Mouse (Mus musculus) stomach, embryonic 15.5 days (tissue): ENCODE results near the gene Zfand3. TPM values are rescaled to one million over a fixed set of nuclear protein-coding genes. Genes with fewer than 3 reads are reported as not detected.

Experiments
- ATAC-seq: fragments of 200-750 bp; cut with Nextera tagmentation; 2 replicates; pipeline ENCODE4 v1.8.0; 2017; ENCODE audit warnings: low read depth, moderate number of reproducible peaks, moderate TSS enrichment; ENCODE audit not compliant: insufficient read depth, low FRiP score
- H3K27ac ChIP-seq: fragments of 300-500 bp; sonication (generic); 2 replicates; pipeline ENCODE4 v1.5.1; 2015; ENCODE audit warnings: mild to moderate bottlenecking, inconsistent platforms
- H3K27me3 ChIP-seq: fragments of 300-500 bp; sonication (generic); replicated peaks from 2 replicates; pipeline ENCODE4 v1.6.1; 2015; ENCODE audit warnings: inconsistent platforms
- H3K36me3 ChIP-seq: fragments of 300-500 bp; sonication (generic); 2 replicates; pipeline ENCODE4 v1.6.1; 2015; ENCODE audit warnings: inconsistent platforms
- H3K4me1 ChIP-seq: fragments of 300-500 bp; sonication (generic); 2 replicates; pipeline ENCODE4 v1.6.1; 2015; ENCODE audit warnings: inconsistent platforms
- H3K4me2 ChIP-seq: fragments of 300-500 bp; sonication (generic); 2 replicates; pipeline ENCODE4 v1.6.1; 2015; ENCODE audit warnings: mild to moderate bottlenecking, inconsistent platforms
- H3K4me3 ChIP-seq: fragments of 300-500 bp; sonication (generic); replicated peaks from 2 replicates; pipeline ENCODE4 v1.5.1; 2015; ENCODE audit warnings: inconsistent platforms
- H3K9ac ChIP-seq: fragments of 300-500 bp; sonication (generic); 2 replicates; pipeline ENCODE4 v1.6.1; 2015; ENCODE audit warnings: inconsistent platforms
- H3K9me3 ChIP-seq: fragments of 300-500 bp; sonication (generic); 2 replicates; pipeline ENCODE4 v1.6.1; 2016; ENCODE audit warnings: inconsistent platforms
- whole genome bisulfite sequencing: fragments of 180-500 bp; shearing (Covaris S2); methylation state at CpG from one replicate; pipeline ENCODE4 v1.1.7; 2015; 5-methylcytosine and 5-hydroxymethylcytosine counted together
- polyA plus RNA-seq: library from polyadenylated mRNA; unstranded; fragments of >200 nt; fragmentation: Nextera tagmentation; extraction: Ambion mirVana; gene quantifications from 2 replicates; pipeline ENCODE4 v1.2.1, GENCODE M21; 2015

The Zfand3 gene
- polyA plus RNA-seq, 1 experiment from 2014 or later, result 49.4 TPM

DNA sequence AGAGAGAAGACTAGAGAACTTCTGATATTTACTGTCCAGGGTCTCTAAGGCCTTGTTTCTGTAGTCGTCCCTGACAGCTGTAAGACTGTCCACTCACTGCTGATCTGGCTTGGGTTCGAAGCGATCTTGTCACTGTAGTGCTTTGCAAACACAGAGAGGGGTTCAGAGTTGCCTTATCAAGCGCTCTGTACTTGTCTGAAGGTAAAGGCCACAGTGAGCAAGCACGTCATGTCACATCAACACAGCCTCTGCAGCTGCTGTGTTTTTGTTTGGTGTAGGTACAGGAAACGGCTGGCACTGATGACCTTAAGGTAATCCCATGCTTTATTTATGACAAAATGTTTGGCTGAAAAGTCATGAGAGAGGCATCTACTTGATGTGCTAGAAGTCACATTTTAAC, 139.6 kb downstream of the Zfand3 start:
- no peaks in the 10 kb centered on the region for H3K9me3 ChIP-seq
- no peaks in the 10 kb centered on the region for H3K27me3 ChIP-seq
- peaks cover 4% of the 10 kb centered on the region; the same call in 1 of the 2 replicates for H3K4me1 ChIP-seq
- WGBS, result 57% methylated on average over 6 of the region's 6 CpGs
- H3K9ac ChIP-seq, result no peak overlapping the region
- H3K36me3 ChIP-seq, result no peaks in the 10 kb centered on the region
- no peak for ATAC-seq
- no peak overlapping the region for H3K27ac ChIP-seq
- no peak overlapping the region for H3K4me2 ChIP-seq
- no peak overlapping the region for H3K4me3 ChIP-seq

DNA sequence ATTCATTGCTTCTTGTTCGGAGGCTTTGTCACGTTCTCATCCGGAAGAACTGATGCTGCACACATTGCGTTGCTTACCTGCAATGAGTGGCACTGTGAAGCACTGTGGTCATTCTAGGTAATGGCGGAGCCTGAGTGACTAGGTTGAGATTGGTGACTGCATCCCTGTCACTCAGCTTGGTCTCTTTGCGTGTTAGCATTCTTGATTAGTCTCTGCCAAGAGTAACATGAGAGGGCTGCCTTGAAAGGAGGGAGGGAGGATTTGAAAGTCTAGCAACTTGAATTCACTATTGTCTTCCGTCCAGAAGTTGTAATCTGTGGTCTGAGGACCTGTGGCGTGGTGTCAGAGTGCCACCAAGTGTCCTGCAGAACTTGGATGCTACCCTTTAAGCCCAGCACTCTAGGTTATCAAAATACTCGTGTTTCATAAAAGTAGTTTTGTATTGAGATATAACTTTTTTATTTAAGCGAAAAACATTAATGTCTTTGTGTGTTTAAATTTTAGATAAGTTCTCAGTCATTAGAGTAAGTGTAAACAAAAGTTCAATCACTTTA, 141.1 kb downstream of the Zfand3 start:
- no peak overlapping the region for H3K4me3 ChIP-seq
- WGBS, result 75% methylated on average over 10 of the region's 10 CpGs
- no peaks in the 10 kb centered on the region for H3K27me3 ChIP-seq
- peaks cover 4% of the 10 kb centered on the region; the same call in 1 of the 2 replicates for H3K4me1 ChIP-seq
- H3K4me2 ChIP-seq, result no peak overlapping the region
- no peak for ATAC-seq
- H3K9me3 ChIP-seq, result no peaks in the 10 kb centered on the region
- no peak overlapping the region for H3K27ac ChIP-seq
- no peak overlapping the region for H3K9ac ChIP-seq
- H3K36me3 ChIP-seq, result no peaks in the 10 kb centered on the region

DNA sequence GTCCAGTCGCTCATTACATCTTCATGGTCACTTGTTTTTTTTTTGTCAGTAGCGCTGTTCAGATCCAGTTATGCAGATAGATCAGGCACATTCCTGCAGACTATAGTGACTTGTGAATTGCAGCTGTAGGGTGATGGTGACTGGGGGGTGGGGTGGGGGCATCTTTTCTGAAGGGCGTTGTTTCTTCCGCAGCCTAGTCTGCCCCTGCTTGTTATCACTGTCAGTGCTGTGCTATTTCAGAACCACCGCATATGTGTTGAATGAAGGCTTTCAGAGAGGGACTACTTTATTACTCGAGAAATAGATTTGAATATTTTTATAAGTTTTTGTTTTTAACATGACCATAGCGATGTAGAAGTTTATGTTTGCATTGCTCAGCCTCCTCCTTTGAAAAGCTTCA, 142.0 kb downstream of the Zfand3 start:
- H3K27me3 ChIP-seq, result no peaks in the 10 kb centered on the region
- H3K27ac ChIP-seq, result no peak overlapping the region
- H3K9ac ChIP-seq, result no peak overlapping the region
- H3K4me1 ChIP-seq, result peaks cover 4% of the 10 kb centered on the region; the same call in 1 of the 2 replicates
- H3K4me2 ChIP-seq, result no peak overlapping the region
- H3K36me3 ChIP-seq, result no peaks in the 10 kb centered on the region
- no peak for ATAC-seq
- no peaks in the 10 kb centered on the region for H3K9me3 ChIP-seq
- no peak overlapping the region for H3K4me3 ChIP-seq
- 73% methylated on average over 7 of the region's 7 CpGs for WGBS

DNA sequence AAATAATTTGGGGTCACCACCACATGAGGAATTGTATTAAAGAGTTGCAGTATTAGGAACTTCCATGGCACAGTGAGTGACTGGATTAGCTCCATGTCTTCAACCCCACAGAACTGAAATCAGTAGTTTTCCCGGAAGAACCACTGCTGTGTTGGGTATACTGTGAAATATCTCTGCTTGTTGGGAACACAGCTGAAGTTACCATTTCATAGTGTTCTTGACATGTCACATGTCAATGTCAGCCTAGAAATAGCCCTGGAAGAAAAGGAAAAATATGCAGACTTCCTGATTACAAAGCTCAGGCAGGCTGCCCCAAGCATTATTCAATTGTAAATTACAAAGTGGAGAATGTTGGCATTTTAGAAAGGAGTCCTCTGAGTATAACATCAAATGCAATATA, 143.4 kb downstream of the Zfand3 start:
- Histone ChIP-seq H3K4me1 (peaks cover 4% of the 10 kb centered on the region; the same call in 1 of the 2 replicates), H3K36me3 (no peaks in the 10 kb centered on the region), H3K9me3 (no peaks in the 10 kb centered on the region), H3K9ac (no peak overlapping the region), H3K27ac (no peak overlapping the region), H3K27me3 (no peaks in the 10 kb centered on the region), H3K4me2 (no peak overlapping the region), H3K4me3 (no peak overlapping the region)
- 75% methylated on average over 1 of the region's 1 CpGs for WGBS
- ATAC-seq, result no peak

DNA sequence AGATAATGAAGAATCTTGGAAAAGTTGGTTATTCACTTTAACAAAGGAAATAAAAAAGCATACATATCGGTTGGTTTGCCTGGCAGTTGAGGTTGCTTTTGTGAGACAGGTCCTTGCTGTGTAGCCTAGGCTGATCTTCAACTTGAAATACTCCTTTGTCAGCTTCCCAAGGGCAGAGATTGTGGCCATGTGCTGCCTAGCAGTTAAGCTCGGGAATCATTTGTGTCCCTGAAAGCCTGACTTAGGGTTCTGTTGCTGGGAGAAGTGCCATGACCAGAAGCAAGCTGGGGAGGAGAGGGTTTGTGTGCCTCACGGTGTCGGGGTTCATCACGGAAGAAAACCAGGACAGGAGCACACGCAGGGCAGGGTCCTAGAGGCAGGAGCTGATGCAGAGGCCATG, 143.8 kb downstream of the Zfand3 start:
- Histone ChIP-seq H3K4me3 (no peak overlapping the region), H3K9me3 (no peaks in the 10 kb centered on the region), H3K4me2 (no peak overlapping the region), H3K9ac (no peak overlapping the region), H3K4me1 (peaks cover 4% of the 10 kb centered on the region; the same call in 1 of the 2 replicates), H3K36me3 (no peaks in the 10 kb centered on the region), H3K27me3 (no peaks in the 10 kb centered on the region), H3K27ac (no peak overlapping the region)
- no peak for ATAC-seq
- 75% methylated on average over 6 of the region's 6 CpGs for WGBS

DNA sequence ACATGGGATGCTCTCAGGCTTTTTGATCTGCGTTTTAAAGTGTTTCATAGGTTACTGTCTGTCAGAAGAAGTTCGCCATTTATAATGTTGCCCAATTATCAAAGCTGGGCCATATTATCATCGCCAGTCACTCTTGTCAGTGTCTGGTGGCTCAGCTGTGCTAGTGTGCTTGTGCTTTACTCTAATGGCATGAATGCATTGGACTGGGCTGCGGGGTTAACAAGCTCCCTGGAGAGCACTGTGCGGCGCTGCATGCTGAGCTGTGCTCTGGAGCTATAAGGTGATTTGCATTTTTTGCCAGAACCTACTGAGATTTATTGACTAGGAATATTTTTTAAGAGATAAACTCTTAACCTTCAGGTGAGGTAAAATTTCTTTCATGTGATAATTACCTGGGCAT, 145.4 kb downstream of the Zfand3 start:
- Histone ChIP-seq H3K9me3 (no peaks in the 10 kb centered on the region), H3K27me3 (no peaks in the 10 kb centered on the region), H3K4me2 (no peak overlapping the region), H3K9ac (no peak overlapping the region), H3K4me1 (peaks cover 7% of the 10 kb centered on the region; the same call in 1 of the 2 replicates), H3K27ac (no peak overlapping the region), H3K36me3 (no peaks in the 10 kb centered on the region), H3K4me3 (no peak overlapping the region)
- WGBS, result 90% methylated on average over 6 of the region's 6 CpGs
- ATAC-seq, result no peak

DNA sequence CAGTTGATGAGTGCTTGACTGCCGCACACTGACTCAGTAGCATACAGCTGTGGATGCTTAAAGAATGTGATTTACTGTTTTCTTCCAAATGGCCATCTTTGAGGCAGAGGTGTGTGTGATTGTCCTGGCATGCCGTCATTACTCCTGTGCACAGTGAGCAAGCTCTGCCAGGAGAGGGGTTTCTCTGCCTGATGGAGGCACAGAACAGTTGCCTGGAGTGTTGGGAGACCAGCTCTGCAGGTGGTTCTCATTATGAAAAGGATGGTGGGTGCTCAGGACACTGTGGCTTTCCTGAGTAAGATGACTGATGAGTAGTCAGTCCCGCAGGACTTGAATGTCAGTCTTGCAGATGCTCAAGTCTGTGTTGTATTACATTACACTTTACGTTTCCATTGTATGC, 149.6 kb downstream of the Zfand3 start:
- no peaks in the 10 kb centered on the region for H3K27me3 ChIP-seq
- no peak overlapping the region for H3K4me2 ChIP-seq
- ATAC-seq, result no peak
- no peak overlapping the region for H3K27ac ChIP-seq
- H3K9ac ChIP-seq, result no peak overlapping the region
- 0 out of 2 replicates have a peak, but pooled peaks cover 7% of the 10 kb centered on the region for H3K4me1 ChIP-seq
- H3K4me3 ChIP-seq, result no peak overlapping the region
- no peaks in the 10 kb centered on the region for H3K9me3 ChIP-seq
- WGBS, result 59% methylated on average over 4 of the region's 4 CpGs
- H3K36me3 ChIP-seq, result no peaks in the 10 kb centered on the region

DNA sequence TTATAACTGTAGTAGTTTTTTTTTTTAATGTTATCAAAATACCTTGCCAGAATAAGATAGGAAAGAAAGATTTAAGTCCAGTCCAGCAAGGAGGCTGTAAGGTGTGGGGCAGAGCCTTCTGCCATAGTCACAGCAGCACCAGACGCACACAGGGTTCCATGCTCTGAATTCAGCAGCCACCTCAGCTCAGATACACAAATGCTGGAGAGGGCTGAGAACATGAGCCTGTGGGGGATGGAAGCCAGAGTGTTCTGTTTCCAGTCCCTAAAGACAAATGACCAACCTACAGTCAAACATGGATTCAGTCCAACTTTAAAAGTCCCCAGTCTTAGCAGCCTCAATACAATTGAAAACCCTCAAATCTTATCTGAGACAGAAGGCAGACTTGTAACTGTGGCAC, 150.3 kb downstream of the Zfand3 start:
- no peak overlapping the region for H3K4me3 ChIP-seq
- no peak overlapping the region for H3K9ac ChIP-seq
- H3K27me3 ChIP-seq, result no peaks in the 10 kb centered on the region
- H3K9me3 ChIP-seq, result no peaks in the 10 kb centered on the region
- WGBS, result 61% methylated on average over 1 of the region's 1 CpGs
- H3K4me1 ChIP-seq, result 0 out of 2 replicates have a peak, but pooled peaks cover 7% of the 10 kb centered on the region
- no peak overlapping the region for H3K4me2 ChIP-seq
- H3K27ac ChIP-seq, result no peak overlapping the region
- no peak for ATAC-seq
- H3K36me3 ChIP-seq, result no peaks in the 10 kb centered on the region

- 61% methylated on average over 7 of the region's 7 CpGs for WGBS
- no peak overlapping the region for H3K27ac ChIP-seq
- no peak overlapping the region for H3K4me3 ChIP-seq
- H3K9me3 ChIP-seq, result no peaks in the 10 kb centered on the region
- ATAC-seq, result no peak
- no peaks in the 10 kb centered on the region for H3K27me3 ChIP-seq
- no peak overlapping the region for H3K4me2 ChIP-seq
- H3K36me3 ChIP-seq, result no peaks in the 10 kb centered on the region
- H3K9ac ChIP-seq, result no peak overlapping the region
- H3K4me1 ChIP-seq, result 0 out of 2 replicates have a peak, but pooled peaks cover 7% of the 10 kb centered on the region
These were observed 150.9 kb downstream of the Zfand3 start for GRCm38 (mm10) chr17:30155411-30155925.

DNA sequence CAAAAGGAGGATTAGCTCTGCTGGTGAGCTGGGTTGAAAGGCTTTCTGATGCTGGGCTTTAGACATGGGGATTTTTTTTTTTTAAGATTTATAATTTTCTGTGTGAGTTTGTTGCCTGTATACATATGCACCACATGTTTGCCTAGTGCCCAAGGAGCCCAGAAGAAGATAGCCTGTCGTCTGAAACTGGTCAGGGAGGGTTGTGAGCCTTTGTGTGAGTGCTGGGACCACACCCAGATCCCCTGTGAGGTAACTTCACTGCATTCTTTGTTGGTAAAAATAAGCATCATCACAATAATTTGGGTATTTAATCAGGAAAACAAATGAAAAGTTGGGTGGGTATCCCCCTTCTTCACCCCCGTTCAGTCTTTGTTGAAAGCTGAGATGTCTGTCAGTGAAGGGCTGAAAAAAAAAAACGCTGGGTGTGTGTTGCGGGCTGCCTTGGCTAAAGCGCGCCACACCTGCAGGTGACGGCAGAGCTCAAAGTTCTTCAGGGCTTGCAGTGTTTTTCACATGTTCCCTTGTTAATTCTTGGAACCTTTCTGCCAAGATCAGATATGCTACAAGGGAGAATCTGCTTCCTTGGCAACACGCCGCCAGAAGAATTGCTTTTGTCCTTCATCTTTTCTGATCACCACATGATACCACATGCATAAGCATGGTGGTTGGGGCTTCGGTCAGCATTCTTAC, 154.0 kb downstream of the Zfand3 start:
- ATAC-seq, result no peak
- Histone ChIP-seq H3K27ac (no peak overlapping the region; the same call in 1 of the 2 replicates), H3K27me3 (no peaks in the 10 kb centered on the region), H3K9me3 (no peaks in the 10 kb centered on the region), H3K4me2 (no peak overlapping the region), H3K9ac (no peak overlapping the region), H3K4me1 (0 out of 2 replicates have a peak, but pooled peaks cover 7% of the 10 kb centered on the region), H3K4me3 (no peak overlapping the region), H3K36me3 (no peaks in the 10 kb centered on the region)
- 63% methylated on average over 10 of the region's 10 CpGs for WGBS

DNA sequence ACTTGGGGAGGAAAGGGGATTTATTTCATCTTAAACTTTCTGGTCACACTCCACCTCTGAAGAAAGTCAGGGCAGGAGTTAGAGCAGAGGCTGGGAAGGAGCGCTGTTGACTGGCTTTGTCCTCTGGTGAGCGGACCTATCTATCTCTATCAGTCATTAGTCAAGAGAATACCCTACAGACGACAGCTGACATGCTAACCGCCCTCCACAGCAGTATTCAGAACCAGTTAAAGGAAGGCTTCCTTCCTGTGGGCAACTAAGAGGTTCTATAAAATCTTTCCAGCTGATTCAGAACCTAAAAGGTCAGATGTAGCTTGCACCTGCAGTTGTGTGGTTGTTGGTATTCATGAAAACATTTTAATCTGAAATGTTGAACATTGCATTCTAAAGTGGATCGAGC, 154.8 kb downstream of the Zfand3 start:
- no peaks in the 10 kb centered on the region for H3K9me3 ChIP-seq
- no peak overlapping the region for H3K4me3 ChIP-seq
- no peaks in the 10 kb centered on the region for H3K27me3 ChIP-seq
- no peak for ATAC-seq
- WGBS, result 59% methylated on average over 5 of the region's 5 CpGs
- H3K27ac ChIP-seq, result no peak overlapping the region
- H3K9ac ChIP-seq, result no peak overlapping the region
- 0 out of 2 replicates have a peak, but pooled peaks cover 3% of the 10 kb centered on the region for H3K4me1 ChIP-seq
- no peaks in the 10 kb centered on the region for H3K36me3 ChIP-seq
- H3K4me2 ChIP-seq, result no peak overlapping the region

- WGBS, result 64% methylated on average over 14 of the region's 14 CpGs
- no peak for ATAC-seq
- no peaks in the 10 kb centered on the region for H3K9me3 ChIP-seq
These were observed 156.4 kb downstream of the Zfand3 start for GRCm38 (mm10) chr17:30160823-30161432.

More at GRCm38 (mm10) chr17:30160823-30161432, 156.4 kb downstream of the Zfand3 start:
- Histone ChIP-seq H3K36me3 (no peaks in the 10 kb centered on the region), H3K27ac (no peak overlapping the region), H3K4me2 (no peak overlapping the region), H3K4me3 (no peak overlapping the region), H3K4me1 (0 out of 2 replicates have a peak, but pooled peaks cover 3% of the 10 kb centered on the region), H3K27me3 (no peaks in the 10 kb centered on the region), H3K9ac (no peak overlapping the region)
